Mouse (Mus musculus) myocyte (in vitro differentiated cells): ENCODE measurements around the gene Rpl10a. TPM values are rescaled to one million over a fixed set of nuclear protein-coding genes. Genes with fewer than 3 reads are reported as not detected.
"Not testable (repeated sequence)": the region's sequence is repeated elsewhere in the genome, so short reads cannot be mapped to it uniquely, and the experiment has no call there.

Experiments
- H3K27me3 ChIP-seq: one replicate; pipeline ENCODE4 v1.6.1; 2011; ENCODE audit not compliant: control insufficient read depth, insufficient read depth, insufficient read length
- H3K36me3 ChIP-seq: one replicate; pipeline ENCODE4 v1.6.1; 2011; ENCODE audit not compliant: control insufficient read depth, insufficient read depth
- H3K4me2 ChIP-seq: one replicate; pipeline ENCODE4 v1.6.1; 2011; ENCODE audit warnings: low read depth, control low read depth
- H3K4me3 ChIP-seq: one replicate; pipeline ENCODE4 v1.5.1; 2011; ENCODE audit warnings: mild to moderate bottlenecking, control low read depth, moderate library complexity
- H3K79me2 ChIP-seq: one replicate; pipeline ENCODE4 v1.6.1; 2011; ENCODE audit not compliant: control insufficient read depth, insufficient read depth
- H3ac ChIP-seq: one replicate; pipeline ENCODE4 v1.6.1; 2011; ENCODE audit not compliant: control insufficient read depth, insufficient read length
- CEBPB ChIP-seq: IDR thresholded peaks from 2 replicates; pipeline ENCODE4 v1.6.1; 2011; ENCODE audit warnings: mild to moderate bottlenecking, moderate library complexity; ENCODE audit not compliant: poor library complexity, insufficient read depth, severe bottlenecking
- E2F4 ChIP-seq: IDR thresholded peaks from one replicate; pipeline ENCODE4 v1.6.1; 2011; ENCODE audit warnings: mild to moderate bottlenecking, control low read depth, moderate library complexity; ENCODE audit not compliant: insufficient read depth
- MAX ChIP-seq: IDR thresholded peaks from one replicate; pipeline ENCODE4 v1.6.1; 2011; ENCODE audit warnings: low read depth, mild to moderate bottlenecking, control low read depth
- MYOD1 ChIP-seq, 3 experiments: IDR thresholded peaks; one replicate each; pipeline ENCODE4 v1.6.1; 2011; ENCODE audit warnings: control low read depth in 2 of 3, low read depth in 2 of 3, mild to moderate bottlenecking in 2 of 3, moderate library complexity in 1 of 3; ENCODE audit not compliant: insufficient read length in 2 of 3, control insufficient read depth in 1 of 3
- MYOG ChIP-seq, 3 experiments: IDR thresholded peaks; one replicate each; pipeline ENCODE4 v1.6.1; 2011; ENCODE audit warnings: control low read depth in 2 of 3, low read depth in 2 of 3, mild to moderate bottlenecking in 2 of 3; ENCODE audit not compliant: insufficient read length in 2 of 3, control insufficient read depth in 1 of 3, insufficient read depth in 1 of 3
- POLR2A ChIP-seq: IDR thresholded peaks from one replicate; pipeline ENCODE4 v1.6.1; 2011; ENCODE audit warnings: low read depth, mild to moderate bottlenecking, control low read depth, moderate library complexity; ENCODE audit not compliant: insufficient read length
- POLR2AphosphoS2 ChIP-seq: IDR thresholded peaks from one replicate; pipeline ENCODE4 v1.6.1; 2011; ENCODE audit warnings: low read depth, control low read depth; ENCODE audit not compliant: insufficient read length
- REST ChIP-seq: IDR thresholded peaks from one replicate; pipeline ENCODE4 v1.6.1; 2011; ENCODE audit warnings: mild to moderate bottlenecking, control low read depth, moderate library complexity; ENCODE audit not compliant: insufficient read depth, insufficient read length
- SRF ChIP-seq: IDR thresholded peaks from one replicate; pipeline ENCODE4 v1.6.1; 2011; ENCODE audit warnings: low read depth; ENCODE audit not compliant: control insufficient read depth, insufficient read length
- TCF12 ChIP-seq: IDR thresholded peaks from one replicate; pipeline ENCODE4 v1.6.1; 2011; ENCODE audit warnings: mild to moderate bottlenecking, control low read depth; ENCODE audit not compliant: poor library complexity, insufficient read depth, severe bottlenecking
- TCF3 ChIP-seq: IDR thresholded peaks from one replicate; pipeline ENCODE4 v1.6.1; 2011; ENCODE audit warnings: low read depth, control low read depth; ENCODE audit not compliant: insufficient read length
- USF1 ChIP-seq: IDR thresholded peaks from one replicate; pipeline ENCODE4 v1.6.1; 2011; ENCODE audit warnings: low read depth, mild to moderate bottlenecking, control low read depth, moderate library complexity
- polyA plus RNA-seq: library from polyadenylated mRNA; unstranded; fragments of >200 nt; fragmentation: generic; extraction: Trizol; gene quantifications from one replicate; pipeline ENCODE4 v1.2.1, GENCODE M21; 2012; ENCODE audit warnings: missing spikeins

Rpl10a gene
- polyA plus RNA-seq, 1 experiment = 2,984 TPM

GRCm38 (mm10) chr17:28317725-28318124 is 10.5 kb upstream of the Rpl10a start:
- no peak overlapping the region for H3K4me3 ChIP-seq
- peaks cover 3% of the 10 kb centered on the region for H3K36me3 ChIP-seq
- TF ChIP-seq SRF (no peak), MYOD1 (IDR thresholded peaks at IDR 0.05; ENCODE audit: control insufficient read depth in 1 of 3, insufficient read length in 2 of 3, low read depth in 2 of 3) (no peak), TCF3 (no peak), POLR2A (no peak), E2F4 (no peak), CEBPB (no peak), MYOG (IDR thresholded peaks at IDR 0.05; ENCODE audit: control insufficient read depth in 1 of 3, insufficient read depth in 1 of 3, insufficient read length in 2 of 3, low read depth in 2 of 3) (no peak), REST (no peak), TCF12 (no peak), MAX (no peak), POLR2AphosphoS2 (no peak), USF1 (no peak)
- no peaks in the 10 kb centered on the region for H3K27me3 ChIP-seq
- no peak overlapping the region for H3K4me2 ChIP-seq
- H3ac ChIP-seq = no peak overlapping the region
- peaks cover 15% of the 10 kb centered on the region for H3K79me2 ChIP-seq

- no peak overlapping the region for H3ac ChIP-seq
- H3K4me3 ChIP-seq = no peak overlapping the region
- peaks cover 6% of the 10 kb centered on the region for H3K36me3 ChIP-seq
- no peaks in the 10 kb centered on the region for H3K79me2 ChIP-seq
- no peak overlapping the region for H3K4me2 ChIP-seq
- TF ChIP-seq REST = no peak
- no peak for TF ChIP-seq USF1
- no peak for TF ChIP-seq MYOD1 (IDR thresholded peaks at IDR 0.05; ENCODE audit: control insufficient read depth in 1 of 3, insufficient read length in 2 of 3, low read depth in 2 of 3)
- TF ChIP-seq E2F4 = no peak
- TF ChIP-seq TCF12 = no peak
- no peak for TF ChIP-seq CEBPB
- no peak for TF ChIP-seq MAX
- H3K27me3 ChIP-seq = no peaks in the 10 kb centered on the region
Measured at GRCm38 (mm10) chr17:28321700-28322099, 6.6 kb upstream of the Rpl10a start.

DNA sequence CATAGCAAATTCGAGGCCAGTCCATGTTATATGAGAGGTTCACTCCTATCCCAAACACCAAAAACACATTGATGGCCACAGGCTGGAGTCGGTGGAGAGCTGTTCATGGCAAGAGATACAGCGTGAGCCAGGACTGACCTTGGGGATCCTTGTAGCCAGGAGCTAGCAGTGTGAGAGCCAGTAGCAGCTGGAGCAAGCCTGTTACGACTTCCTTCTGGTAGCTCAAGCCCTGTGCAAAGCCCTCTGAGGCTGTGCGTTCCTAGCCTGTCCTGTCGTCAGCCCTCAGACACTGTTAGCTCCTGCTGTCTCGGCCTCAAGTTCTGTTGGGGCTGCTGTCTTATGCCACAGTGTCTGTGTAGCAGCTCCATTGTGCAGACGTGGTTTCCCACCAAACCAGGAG is 4.5 kb upstream of the Rpl10a start:
- Histone ChIP-seq H3ac (no peak overlapping the region), H3K79me2 (peaks cover 3% of the 10 kb centered on the region), H3K4me2 (no peak overlapping the region), H3K4me3 (no peak overlapping the region), H3K27me3 (no peaks in the 10 kb centered on the region), H3K36me3 (peaks cover 6% of the 10 kb centered on the region)
- TF ChIP-seq USF1 (no peak), MAX (no peak), E2F4 (no peak), SRF (no peak), POLR2AphosphoS2 (no peak), REST (no peak), MYOG (IDR thresholded peaks at IDR 0.05; ENCODE audit: control insufficient read depth in 1 of 3, insufficient read depth in 1 of 3, insufficient read length in 2 of 3, low read depth in 2 of 3) (no peak), TCF12 (no peak), MYOD1 (IDR thresholded peaks at IDR 0.05; ENCODE audit: control insufficient read depth in 1 of 3, insufficient read length in 2 of 3, low read depth in 2 of 3) (no peak), CEBPB (no peak), POLR2A (no peak), TCF3 (no peak)

GRCm38 (mm10) chr17:28324416-28324815 is 3.9 kb upstream of the Rpl10a start:
- not testable (repeated sequence) for H3K4me3 ChIP-seq, H3K27me3 ChIP-seq, H3K4me2 ChIP-seq, H3K36me3 ChIP-seq, H3K79me2 ChIP-seq, H3ac ChIP-seq

DNA sequence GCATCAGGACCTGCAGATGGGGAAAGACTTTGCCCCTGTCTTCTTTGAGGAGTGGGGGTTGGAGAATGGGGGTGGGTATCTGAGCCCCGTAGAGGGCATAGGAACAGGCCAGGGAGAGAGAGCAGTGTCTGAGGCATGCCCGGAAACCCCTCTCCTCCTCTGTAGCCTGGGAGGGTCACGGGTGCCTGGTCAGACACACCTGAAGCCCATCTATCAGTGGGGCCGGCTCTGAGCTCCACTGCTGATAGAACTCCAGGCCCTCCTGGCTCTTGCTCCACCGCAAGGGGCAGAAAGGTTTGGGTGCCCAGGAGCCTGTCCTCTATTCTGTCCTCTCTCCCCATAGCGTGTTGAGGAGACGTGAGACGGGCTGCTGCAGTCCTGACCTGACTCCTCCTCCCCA is 2.5 kb upstream of the Rpl10a start:
- Histone ChIP-seq H3K27me3 (no peaks in the 10 kb centered on the region), H3K36me3 (peaks cover 18% of the 10 kb centered on the region), H3K79me2 (peaks cover 20% of the 10 kb centered on the region), H3ac (no peak overlapping the region), H3K4me2 (no peak overlapping the region), H3K4me3 (no peak overlapping the region)
- TF ChIP-seq SRF (no peak), E2F4 (no peak), TCF12 (no peak), TCF3 (no peak), MYOD1 (IDR thresholded peaks at IDR 0.05; ENCODE audit: control insufficient read depth in 1 of 3, insufficient read length in 2 of 3, low read depth in 2 of 3) (no peak), REST (no peak), MYOG (IDR thresholded peaks at IDR 0.05; ENCODE audit: control insufficient read depth in 1 of 3, insufficient read depth in 1 of 3, insufficient read length in 2 of 3, low read depth in 2 of 3) (no peak), POLR2AphosphoS2 (no peak)
